Mouse (Mus musculus) cerebellum, adult 11 months (tissue): ENCODE data around the gene Wipf2.
"Not testable (repeated sequence)": the region's sequence is repeated elsewhere in the genome, so short reads cannot be mapped to it uniquely, and the experiment has no call there.

Experiments
- DNase-seq: peaks from one replicate; pipeline ENCODE4 v3.0.0; 2022

Gene Wipf2

DNA sequence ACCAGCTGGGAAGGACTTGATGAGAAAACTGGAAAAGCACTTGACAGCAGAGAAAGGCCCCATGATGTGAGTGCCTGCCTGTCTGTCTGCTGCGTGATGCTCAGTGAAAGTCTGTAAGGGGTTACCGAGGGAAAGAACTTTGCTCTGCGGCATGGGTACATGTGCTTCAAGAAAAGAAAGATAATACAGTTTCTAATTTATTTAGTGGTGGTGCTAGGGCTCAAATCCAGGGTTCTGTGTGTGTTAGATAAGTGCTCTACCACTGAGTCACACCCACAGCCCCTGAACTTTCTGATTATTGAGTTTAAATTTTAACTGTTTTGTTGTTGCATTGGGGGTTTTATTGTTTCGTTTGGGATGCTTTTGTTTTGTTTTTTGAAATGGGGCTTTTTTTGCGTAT, 48.1 kb downstream of the Wipf2 start:
- no peak for DNase-seq

DNA sequence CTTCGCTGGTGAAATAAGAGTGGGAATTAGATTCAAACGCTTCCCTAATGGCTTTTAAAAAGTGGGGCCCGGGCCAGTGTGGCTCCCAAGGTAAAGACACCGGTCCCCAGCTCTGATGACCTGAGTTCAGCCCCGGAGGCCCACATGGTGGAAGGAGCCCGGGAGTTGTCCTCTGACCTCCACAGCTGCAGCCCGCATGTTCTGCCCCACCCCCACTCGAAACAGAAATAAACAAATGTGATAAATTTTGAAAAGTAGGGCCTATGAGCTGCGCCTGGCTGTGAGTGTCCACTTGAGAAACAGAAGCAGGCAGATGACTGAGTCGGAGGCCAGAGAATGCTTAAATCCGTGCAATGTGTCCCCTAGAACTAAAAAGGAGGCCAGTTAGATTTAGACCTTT, 50.8 kb downstream of the Wipf2 start:
- DNase-seq = no peak

DNA sequence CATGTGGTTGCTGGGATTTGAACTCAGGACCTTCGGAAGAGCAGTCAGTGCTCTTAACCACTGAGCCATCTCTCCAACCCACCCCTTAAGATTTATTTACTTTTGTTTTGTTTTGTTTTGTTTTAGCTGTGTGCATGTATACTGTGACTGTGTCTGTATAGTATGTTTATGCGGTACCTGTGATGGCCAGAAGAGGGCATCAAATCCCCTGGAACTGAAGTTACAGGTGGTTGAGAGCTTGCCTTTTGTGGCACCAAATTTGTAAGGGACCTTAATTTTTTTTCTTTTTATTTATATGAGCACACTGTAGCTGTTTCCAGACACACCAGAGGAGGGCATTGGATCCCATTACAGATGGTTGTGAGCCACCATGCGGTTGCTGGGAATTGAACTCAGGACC, 52.9 kb downstream of the Wipf2 start:
- not testable (repeated sequence) for DNase-seq

DNA sequence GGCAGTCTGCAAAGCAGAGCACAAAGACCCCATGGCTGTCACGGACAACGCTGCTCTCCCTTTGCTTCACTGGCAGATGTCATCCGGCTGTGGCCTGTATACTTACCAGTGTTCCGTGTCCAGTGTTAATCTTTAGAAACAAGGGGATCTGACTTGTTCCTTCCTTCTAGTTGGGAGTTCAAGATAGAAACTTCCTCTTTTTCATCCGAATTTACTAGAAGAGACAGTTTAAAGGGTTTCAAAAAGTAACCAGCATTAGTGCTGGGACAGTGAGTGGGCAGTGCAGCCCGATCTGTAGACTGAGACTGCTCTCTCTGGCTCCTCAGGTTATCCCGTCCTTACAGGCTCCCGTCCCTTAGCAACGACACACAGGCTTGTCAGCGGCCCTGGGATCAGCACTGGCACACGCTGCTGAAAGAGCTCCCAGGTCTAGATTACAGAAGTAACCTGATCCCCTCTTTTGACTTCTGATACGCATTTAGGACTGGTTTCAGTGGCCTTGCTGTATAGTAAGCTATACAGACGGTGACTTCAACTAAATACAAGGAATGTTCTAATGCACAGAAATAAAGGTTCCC, 54.1 kb downstream of the Wipf2 start:
- no peak for DNase-seq

DNA sequence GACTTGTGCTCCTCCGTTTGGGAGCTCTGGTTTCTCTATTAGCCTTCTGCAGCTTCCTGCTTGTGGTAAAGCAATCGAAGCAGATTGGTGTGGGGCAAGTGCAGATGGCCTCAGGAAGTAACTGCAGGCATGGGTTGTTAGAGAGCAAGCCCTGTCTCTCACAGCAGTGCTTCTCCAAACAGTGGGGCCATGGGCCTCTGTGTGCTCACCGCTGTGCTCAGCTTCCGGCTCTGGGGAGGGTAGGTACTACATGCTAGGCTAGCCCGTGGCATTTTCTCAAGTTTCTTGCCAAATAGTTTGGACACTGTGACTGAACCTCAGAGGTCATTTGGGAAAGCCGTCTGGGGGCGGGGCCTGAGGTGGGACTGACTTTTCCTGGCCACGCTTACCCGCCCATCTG, 54.8 kb downstream of the Wipf2 start:
- no peak for DNase-seq

DNA sequence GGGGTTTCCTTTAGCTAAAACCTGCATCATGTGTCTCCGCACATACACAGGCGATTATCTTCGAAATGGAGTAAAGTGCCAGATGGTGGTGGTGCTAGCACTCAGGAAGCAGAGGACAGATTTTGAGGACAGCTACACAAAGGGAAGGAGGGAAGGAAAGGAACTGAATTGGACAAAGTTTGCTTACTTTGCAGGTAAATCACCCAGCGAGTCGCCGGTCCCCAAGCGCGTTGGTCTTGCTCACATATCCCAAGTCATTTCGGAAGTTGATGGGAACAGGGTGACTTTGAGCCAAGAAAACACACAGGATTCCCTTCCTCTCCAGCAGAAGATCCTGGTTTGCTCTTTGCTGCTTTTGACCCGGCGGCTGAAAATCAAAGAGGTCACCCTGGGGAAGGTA, 55.6 kb downstream of the Wipf2 start:
- DNase-seq = no peak

DNA sequence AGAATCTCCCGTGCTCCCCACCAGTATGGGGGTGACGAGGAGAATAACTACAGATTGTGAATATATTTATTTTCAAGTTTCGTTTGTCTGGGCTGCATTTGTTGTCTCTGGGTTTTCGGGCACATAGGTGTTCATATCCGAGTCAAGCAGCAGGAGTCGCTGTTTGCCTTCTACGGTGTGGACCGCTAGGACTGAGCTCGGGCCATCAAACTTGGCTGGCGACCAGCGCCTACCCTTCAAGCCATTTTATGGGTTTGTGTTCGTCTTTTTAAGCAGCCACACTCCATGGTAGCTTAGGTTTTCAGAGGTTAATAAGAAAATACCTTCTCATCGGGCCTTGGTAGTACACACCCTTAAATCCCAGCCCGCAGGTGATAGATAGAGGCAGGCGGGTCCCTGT, 58.4 kb downstream of the Wipf2 start:
- DNase-seq = peak; percentile 47

DNA sequence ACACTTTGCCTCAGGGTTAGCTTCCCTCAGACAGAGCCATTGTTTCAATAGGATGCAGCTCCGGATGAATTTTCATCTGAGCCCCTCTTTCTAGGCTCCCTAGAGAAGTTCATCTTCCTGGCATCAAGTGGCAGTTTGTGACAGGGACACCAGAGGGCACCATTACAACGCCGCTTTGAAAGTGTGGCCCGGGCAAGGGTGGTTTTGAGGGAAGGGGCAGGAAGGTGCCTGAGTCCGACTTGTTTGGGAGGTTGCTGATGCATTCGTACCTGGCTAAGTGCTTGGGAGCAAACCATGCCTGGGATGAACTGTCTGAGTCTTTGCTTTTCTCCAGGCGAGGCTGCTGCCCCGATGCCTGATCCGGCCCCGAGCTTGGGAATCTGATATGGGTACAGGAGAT, 58.9 kb downstream of the Wipf2 start:
- peak; percentile 61 for DNase-seq

DNA sequence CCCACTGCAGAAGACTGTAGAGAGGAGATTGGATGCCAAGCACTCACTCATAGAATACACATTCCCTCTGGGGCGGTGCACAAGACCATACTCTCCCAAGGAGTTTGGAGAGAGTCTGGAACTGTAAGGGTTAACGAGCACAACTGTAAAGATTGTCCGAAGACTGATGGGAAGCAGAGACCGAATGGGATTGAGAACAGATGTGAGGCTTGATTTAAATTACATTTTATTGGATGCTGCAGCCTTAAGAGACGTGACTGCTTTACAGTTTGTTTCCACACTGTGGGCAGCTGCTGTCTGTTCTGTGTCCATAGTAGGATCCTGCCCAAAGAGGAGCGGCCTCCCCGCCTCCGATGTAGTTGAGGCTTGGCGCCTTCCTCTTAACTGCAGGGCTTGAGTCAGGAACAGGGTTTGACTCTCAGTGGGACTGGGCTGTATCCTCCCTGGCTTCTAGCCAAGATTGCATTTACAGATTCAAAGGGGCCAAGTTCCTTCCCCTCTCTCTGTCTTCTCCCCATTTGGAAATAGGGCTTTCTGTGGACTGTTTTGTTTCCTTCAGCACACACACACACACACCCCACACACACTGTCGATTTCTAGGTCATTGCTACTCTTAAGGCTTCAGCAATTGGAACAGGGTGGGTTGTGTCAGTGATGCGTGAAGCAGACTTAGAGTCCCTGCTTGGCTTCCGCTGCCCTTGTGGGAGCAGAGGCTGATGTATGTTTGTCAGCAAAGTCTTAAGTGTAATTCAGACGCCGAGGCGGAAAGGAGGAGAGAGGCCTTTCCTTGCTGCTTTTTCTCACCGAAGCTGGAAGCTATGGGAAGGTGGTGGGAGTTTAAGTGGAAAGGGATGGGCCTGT, 59.6 kb downstream of the Wipf2 start:
- not testable (repeated sequence) for DNase-seq

DNA sequence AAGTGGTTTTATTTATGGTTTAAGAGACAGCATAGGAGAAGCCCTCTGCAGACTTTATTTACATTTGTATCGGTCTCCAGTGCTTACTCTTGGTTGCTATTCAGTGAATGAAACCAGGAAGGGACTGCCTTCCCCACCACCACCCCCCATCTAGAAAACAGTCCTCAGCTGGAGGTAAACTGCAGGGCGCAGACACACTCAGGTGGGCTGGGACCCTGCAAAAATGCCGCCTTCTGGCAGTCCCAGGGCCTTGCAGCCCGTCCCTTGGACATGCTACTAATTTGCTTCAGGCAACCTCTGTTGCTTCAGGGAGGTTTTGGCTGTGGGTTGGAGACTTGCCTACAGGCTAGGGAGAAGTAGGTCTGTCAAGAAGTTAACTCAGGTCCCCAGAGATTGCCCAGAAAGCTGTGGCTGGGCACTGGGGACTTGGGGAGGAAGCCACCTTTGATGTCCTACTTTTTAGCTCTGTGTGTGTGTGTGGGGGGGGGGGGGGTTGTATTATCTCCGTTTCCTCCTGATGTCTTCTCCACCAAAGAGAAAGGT, 61.3 kb downstream of the Wipf2 start:
- no peak for DNase-seq

DNA sequence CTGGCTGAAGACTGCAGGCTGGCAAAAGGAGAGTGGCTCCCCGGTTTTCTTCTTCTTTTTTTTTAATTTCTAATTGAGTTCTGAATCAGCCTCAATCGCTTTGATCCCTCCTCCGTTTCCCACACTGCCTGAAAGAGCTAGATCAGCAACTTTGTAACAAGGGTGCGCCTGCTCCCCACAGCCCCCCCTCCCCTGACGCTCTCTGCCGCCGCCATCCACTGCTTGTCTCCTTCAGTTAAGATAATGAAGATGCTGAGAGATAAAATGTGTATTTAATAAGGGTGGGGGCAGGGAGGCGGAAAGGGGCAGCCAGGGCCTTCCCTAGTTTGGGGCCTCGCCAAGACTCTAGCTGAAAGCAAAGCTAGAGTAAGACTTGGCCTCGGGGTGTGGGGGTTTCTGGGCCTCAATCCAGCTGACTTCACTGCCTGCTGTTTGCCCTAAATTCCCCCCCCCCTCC, 61.9 kb downstream of the Wipf2 start:
- DNase-seq = no peak

DNA sequence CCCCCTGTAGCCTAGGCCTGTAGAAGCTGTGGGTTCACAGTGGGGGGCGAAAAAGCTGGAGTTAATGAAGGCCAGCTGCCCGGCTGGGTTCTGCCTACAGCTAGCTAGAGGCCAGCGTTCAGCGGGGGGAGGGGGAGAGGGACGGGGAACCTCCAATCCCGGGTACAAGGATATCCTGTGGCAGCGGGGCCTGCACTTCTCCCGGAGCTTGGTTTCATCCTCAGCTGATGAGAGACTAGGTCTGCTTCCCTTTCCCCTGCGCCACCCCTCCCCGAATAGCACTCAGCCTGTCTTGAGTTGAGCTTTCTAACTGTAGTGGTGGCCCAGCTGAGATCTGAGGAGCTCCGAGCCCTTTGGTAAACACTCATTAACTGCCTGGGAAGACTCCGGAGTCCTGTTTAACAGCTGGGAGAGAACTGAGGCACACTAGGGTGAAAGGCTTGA, 62.5 kb downstream of the Wipf2 start:
- DNase-seq = no peak

DNA sequence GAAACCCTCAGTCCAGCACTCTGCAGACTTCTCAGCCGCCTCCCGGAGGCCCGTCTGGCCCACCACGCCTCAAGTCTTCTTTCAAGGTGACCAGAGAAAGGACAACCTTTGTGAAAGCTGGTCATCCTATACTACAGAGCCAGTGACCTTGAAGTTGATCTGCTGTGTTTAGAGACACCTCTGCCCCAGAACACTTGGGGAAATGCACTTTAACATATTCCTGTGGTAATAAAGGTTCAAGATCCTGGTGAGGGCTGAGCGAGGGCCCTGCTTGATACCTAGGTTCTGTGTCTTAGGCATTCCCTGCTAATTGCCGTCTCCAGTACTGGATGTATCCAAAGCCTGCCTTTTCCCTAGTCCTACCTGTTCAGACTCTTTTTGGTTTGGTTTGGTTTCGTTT, 63.1 kb downstream of the Wipf2 start:
- DNase-seq = no peak

DNA sequence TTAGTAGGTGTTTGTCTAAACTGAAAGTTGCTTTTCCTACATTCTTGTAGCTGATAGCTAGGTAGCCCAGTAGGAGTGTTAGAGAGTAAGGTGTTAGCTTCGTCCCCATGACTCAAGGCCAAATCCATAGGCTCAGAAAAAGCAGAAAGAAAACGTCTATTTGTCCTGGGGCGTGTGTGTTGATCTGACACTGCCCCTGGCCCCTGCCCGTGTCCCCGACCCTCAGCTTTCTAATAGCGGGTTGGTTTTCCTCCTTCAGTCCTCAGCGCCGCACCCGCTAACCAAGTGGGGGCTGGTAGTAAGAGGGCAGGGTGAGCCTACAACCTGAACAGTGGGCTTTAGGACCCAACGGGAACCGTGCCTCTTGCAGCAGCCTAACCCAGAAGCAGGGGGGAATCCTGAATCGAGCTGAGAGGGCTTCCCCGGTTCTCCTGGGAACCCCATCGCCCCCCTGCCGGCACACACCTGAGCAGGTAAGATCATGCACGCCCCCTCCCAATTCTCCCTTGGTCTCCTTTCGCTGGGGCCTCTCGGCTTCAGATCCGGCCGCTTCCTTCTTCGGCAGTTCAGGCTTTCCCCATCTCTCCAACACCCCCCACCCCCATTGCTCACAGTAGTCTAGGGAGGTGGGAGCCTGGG, 64.1 kb downstream of the Wipf2 start, which contains the start of gene Rara:
Gene Rara (plus strand): TSS at position 381 of the 639 bp plus-strand sequence.
- DNase-seq = peak; percentile 60

DNA sequence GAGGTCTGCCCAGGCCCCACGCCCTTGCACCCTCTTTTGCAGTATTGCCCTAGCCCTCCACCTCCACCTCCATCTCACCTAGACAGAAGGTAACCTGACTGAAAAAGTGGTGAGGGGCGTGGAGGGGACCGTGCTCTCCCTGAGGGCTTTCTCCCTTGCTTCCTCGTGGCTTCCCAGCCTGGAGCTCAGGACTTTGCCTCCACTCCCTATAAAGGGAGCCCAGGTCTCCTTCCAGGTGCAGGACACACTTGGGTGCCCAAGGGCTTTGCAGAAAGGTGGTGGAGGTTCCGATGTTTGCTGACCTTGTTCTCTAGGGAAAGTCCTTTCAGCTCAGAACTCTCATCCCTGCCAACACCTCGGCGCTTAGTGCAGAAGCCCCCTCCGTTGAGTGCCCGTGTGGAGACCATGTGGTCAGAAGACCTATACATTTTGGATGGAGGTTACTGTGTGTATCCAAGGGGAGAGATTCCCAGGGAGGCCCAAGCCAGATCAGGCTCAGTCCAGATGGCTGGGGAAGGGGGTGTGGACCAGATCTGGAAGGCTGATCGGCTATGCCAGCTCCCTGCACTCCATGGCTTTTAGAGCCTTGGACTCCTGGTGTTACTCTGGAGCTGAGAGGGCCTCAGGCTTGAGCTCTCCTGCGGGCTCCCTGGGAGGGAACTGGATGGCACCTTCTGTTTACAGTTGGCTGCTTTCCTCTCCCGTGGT, 64.9 kb downstream of the Wipf2 start:
- DNase-seq = peak; percentile 53

DNA sequence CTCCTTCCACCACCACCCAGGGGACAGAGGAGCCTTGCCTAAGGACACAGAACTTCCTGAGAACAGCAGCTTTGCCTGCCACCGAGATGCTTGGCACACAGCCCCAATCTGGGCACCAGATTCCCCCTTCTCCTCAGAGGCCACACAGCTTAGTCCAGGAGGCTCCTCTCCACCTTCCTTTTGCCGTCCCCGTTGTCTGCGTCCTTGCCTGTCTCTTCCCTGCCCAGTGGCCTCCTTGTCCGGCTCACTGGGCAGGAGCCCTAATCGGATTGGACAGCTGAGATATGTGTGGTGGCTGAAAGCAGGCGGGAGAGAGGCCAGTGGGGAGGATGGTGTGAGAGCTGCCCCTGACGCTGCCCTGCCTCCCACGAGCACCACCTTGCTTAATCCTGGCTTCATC, 66.1 kb downstream of the Wipf2 start:
- peak; percentile 75 for DNase-seq

DNA sequence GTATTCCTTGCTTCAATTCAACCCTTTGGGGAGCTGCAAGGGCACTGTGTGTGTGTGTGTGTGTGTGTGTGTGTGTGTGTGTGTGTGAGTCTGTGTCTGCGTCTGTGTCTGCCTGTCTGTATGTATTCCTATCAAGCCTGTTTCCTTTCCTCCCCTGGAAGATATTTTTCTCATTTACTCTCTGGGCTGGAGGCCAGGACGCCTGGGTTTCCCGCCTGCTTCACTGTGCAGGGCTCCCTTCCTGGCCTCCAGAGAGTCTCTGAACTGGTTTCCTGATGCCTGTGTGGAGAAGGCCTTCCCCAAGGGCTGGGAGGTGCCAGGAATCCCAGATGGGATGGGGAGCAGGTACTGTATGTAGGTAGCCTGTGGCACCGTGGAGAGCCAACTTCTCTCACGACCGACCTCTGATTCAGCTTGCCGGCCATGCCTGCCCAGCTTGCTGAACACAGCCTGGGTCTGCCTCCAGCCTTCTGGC, 66.7 kb downstream of the Wipf2 start:
- peak; percentile 78 for DNase-seq

DNA sequence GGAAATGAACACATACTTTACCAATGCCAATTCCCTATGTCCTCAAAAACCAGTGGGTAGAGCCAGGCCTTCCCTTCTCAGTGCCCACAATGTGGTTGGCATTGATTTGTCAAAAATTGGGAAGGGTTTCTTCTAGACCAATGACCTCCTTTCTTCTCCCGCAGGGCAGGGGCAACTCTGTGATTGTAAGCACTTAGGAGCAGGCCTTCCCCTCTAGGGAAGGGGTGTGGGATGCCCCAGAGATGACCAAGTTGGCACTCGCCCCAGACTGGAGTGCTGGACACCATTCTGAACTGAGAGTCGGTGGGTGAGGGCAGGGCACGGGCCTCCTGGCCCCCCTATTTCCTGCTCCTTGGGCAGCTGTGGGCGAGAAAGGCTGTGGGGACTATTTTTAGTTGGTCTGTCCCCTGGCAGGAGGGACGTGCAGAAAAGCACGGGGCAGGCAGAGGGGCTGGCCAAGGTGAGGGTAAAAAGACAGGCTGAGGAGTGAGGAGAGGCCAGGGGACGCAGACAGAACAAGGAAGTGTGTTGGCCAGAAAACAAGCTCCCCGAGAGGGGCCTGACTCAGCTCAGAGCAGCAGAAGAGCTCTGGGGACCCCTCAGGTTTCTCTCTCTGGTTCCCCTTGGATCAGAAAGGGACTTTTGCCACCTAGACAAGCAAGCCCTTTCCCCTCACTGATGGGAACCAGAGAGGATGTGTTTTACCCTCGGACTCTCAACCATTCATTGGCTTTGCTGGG, 67.5 kb downstream of the Wipf2 start:
- peak; percentile 54 for DNase-seq

DNA sequence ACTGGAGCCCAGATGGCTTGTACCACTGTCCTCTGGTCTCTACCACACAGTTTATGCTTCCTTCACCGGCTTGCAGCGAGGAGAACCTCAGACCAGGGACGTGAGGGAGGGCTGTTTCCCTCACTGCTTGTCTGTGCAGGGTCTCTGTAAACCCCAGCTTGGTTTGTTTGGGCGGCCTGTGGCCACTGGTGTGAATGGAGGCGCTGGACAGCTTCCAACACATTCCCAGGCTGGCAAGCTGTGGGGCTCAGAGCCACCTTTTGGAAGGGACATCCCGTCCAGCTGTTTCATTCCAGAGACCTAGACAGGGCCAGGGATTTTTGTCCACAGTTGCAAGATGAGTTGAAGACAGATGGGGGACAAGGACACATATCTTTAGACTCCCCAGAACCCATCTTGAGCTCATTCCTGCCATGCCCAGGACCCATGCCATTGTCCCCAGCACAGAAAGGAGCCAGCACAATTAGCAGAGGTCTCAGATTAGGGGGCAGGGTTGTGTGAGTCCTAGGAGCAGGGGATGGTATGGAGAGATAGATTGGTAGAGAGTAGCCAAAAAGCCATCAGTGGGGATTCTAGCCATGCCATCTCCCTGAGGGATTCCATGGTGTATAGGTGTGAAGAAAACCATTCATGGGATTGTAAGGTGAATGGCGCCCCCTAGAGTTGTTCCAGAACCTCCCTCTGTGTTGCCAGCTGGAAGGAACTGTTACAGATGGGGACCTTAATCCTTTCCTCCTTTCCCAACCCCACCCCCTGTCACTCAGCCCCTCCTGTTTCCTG, 68.3 kb downstream of the Wipf2 start:
- peak; percentile 50 for DNase-seq

DNA sequence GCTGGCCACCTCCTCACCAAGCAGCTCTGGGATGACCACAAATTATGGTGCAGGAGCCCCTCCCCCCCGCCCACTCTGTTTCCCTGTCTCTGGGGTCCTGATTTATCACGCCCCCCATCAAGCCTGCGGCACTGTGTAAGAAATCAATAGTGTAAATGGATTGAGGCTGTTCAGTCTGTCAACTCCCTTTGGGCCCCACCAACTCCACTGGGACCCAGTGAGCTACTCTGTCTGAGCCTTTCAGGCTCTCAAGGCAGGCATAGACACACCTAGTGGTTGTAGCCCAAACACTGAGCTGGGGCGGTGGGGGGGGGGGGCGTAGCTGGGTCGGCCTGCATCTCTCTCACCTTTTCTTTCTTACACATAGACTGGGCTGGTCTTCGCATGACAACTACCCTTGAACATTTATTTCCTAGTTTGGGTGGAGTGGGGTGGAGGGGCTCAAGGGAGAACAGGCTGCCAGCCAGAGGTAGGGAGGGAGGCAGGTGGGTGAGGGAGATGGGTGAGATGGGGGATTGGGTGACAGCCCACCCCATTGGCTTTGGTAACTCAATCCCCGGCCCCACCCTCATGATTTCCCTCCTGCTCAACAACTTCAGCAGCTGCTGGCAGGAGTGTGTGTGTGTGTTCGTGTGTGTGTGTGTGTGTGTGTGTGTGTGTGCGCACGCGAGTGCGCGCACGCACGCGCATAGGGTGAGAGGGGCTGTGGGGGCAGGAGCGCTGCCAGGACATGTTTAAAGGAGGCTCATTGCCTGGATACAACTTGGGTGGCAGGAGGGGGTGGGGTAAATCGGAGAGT, 69.1 kb downstream of the Wipf2 start:
- DNase-seq = no peak
